Mouse (Mus musculus) heart, adult 2 months (tissue): ENCODE data around the gene Endov. TPM values are rescaled to one million over a fixed set of nuclear protein-coding genes. Genes with fewer than 3 reads are reported as not detected.

Experiments used
- DNase-seq, 2 experiments: peaks; one replicate each; pipeline ENCODE4 v3.0.0; 2021
- H3K27ac ChIP-seq: fragments of 200-600 bp; 2 replicates; pipeline ENCODE4 v1.8.1; 2022
- H3K27me3 ChIP-seq: fragments of 200-500 bp; 2 replicates; pipeline ENCODE4 v1.6.1; 2012; ENCODE audit warnings: mild to moderate bottlenecking, low read length, inconsistent platforms, mixed read lengths; ENCODE audit not compliant: control insufficient read depth, insufficient read depth
- H3K36me3 ChIP-seq: fragments of 200-500 bp; 2 replicates; pipeline ENCODE4 v1.6.1; 2012; ENCODE audit warnings: low read length, inconsistent platforms; ENCODE audit not compliant: control insufficient read depth, insufficient read depth
- H3K4me1 ChIP-seq: fragments of 200-500 bp; 2 replicates; pipeline ENCODE4 v1.6.1; 2011; ENCODE audit warnings: low read length; ENCODE audit not compliant: control insufficient read depth, insufficient read depth
- H3K4me3 ChIP-seq: fragments of 200-600 bp; 2 replicates; pipeline ENCODE4 v1.8.1; 2022
- H3K79me2 ChIP-seq: fragments of 200-500 bp; replicated peaks from 2 replicates; pipeline ENCODE4 v1.6.1; 2012; ENCODE audit warnings: mild to moderate bottlenecking, inconsistent platforms, low read length, moderate library complexity, mixed read lengths; ENCODE audit not compliant: control insufficient read depth, insufficient read depth
- H3K9ac ChIP-seq: fragments of 200-500 bp; 2 replicates; pipeline ENCODE4 v1.6.1; 2012; ENCODE audit warnings: low read depth, mild to moderate bottlenecking, control low read depth, inconsistent platforms, low read length, mixed read lengths
- CTCF ChIP-seq: fragments of 200-600 bp; IDR thresholded peaks from 2 replicates; pipeline ENCODE4 v1.8.1; 2022; ENCODE audit warnings: antibody characterized with exemption, mild to moderate bottlenecking, moderate library complexity
- EP300 ChIP-seq: fragments of 200-500 bp; IDR thresholded peaks from 2 replicates; pipeline ENCODE4 v1.6.1; 2011; ENCODE audit warnings: low read depth, low read length, control low read depth; ENCODE audit not compliant: insufficient read depth
- POLR2A ChIP-seq: fragments of 200-500 bp; IDR thresholded peaks from 2 replicates; pipeline ENCODE4 v1.6.1; 2011; ENCODE audit warnings: mild to moderate bottlenecking, low read depth, low read length, control low read depth; ENCODE audit not compliant: insufficient read depth
- WGBS: fragments of 180-500 bp; shearing (Covaris S2); methylation state at CpG from one replicate; pipeline ENCODE4 v1.1.7; 2018; 5-methylcytosine and 5-hydroxymethylcytosine counted together
- intact Hi-C: fragments of 180-260 bp; cut with DNase I; formaldehyde crosslinking; loops from one replicate; pipeline ENCODE4 v1.15.1; 2025
- polyA plus RNA-seq: library from polyadenylated mRNA; depleted of rRNA; stranded (reverse); fragments of >200 nt; gene quantifications from 2 replicates; pipeline ENCODE4 v1.2.3, GENCODE M21; 2012
- total RNA-seq, 2 experiments: library from RNA; stranded (reverse); gene quantifications; 2 replicates each; pipeline ENCODE4 v1.2.3; 2021

Endov gene
- total and polyA plus RNA-seq, 3 experiments = 6.9 to 7.3 (median 6.9) TPM

- peaks cover 31% of the 10 kb centered on the region for H3K27me3 ChIP-seq
- intact Hi-C loops = no loop called here
- H3K27ac ChIP-seq = no peak overlapping the region
- no peaks in the 10 kb centered on the region for H3K36me3 ChIP-seq
- peaks cover 4% of the 10 kb centered on the region for H3K4me1 ChIP-seq
- peak; percentile 45 to 46 for DNase-seq
- peak overlapping the region; percentile 62 for H3K9ac ChIP-seq
- H3K79me2 ChIP-seq = no peaks in the 10 kb centered on the region
- TF ChIP-seq POLR2A (no peak), EP300 (no peak), CTCF (no peak)
- peak overlapping the region; percentile 69 for H3K4me3 ChIP-seq
- 2% methylated on average over 46 of the region's 46 CpGs for WGBS
Measured at GRCm38 (mm10) chr11:119546496-119547182, 55.5 kb downstream of the Endov start.

- Histone ChIP-seq H3K4me1 (peaks cover 4% of the 10 kb centered on the region), H3K9ac (peak within 1 kb of the TSS; percentile 62), H3K27me3 (peaks cover 31% of the 10 kb centered on the region), H3K4me3 (peak within 1 kb of the TSS; percentile 69), H3K27ac (no peak within 1 kb of the TSS), H3K36me3 (no peaks in the 10 kb centered on the region), H3K79me2 (no peaks in the 10 kb centered on the region)
- intact Hi-C loops = no loop called here
- DNase-seq = peak; percentile 34 to 42
- WGBS = 1% methylated on average over 90 of the region's 90 CpGs
- no peak for TF ChIP-seq CTCF
- TF ChIP-seq POLR2A = no peak
- no peak for TF ChIP-seq EP300
Measured at GRCm38 (mm10) chr11:119547183-119547921, 56.2 kb downstream of the Endov start, which contains the start of gene Nptx1. TSS of gene Nptx1 (minus strand) at chr11:119547753.

GRCm38 (mm10) chr11:119547951-119548591, 56.9 kb downstream of the Endov start:
- 1% methylated on average over 39 of the region's 39 CpGs for WGBS
- no peak for DNase-seq

GRCm38 (mm10) chr11:119548741-119549370, 57.7 kb downstream of the Endov start:
- DNase-seq = no peak
- H3K36me3 ChIP-seq = no peaks in the 10 kb centered on the region
- peaks cover 4% of the 10 kb centered on the region for H3K4me1 ChIP-seq
- TF ChIP-seq CTCF (peak; percentile 30; the same call in 1 of the 2 replicates), POLR2A (no peak)
- no peak overlapping the region for H3K27ac ChIP-seq
- peak overlapping the region; percentile 23 for H3K4me3 ChIP-seq
- H3K79me2 ChIP-seq = no peaks in the 10 kb centered on the region
- intact Hi-C loops = no loop called here
- 1% methylated on average over 37 of the region's 37 CpGs for WGBS
- H3K27me3 ChIP-seq = peaks cover 31% of the 10 kb centered on the region
- no peak overlapping the region for H3K9ac ChIP-seq

More at GRCm38 (mm10) chr11:119547951-119548591, 56.9 kb downstream of the Endov start:
- TF ChIP-seq POLR2A (no peak), CTCF (no peak), EP300 (no peak)
- H3K27ac ChIP-seq = no peak overlapping the region
- H3K36me3 ChIP-seq = no peaks in the 10 kb centered on the region
- peak overlapping the region; percentile 62; the same call in 1 of the 2 replicates for H3K9ac ChIP-seq
- intact Hi-C loops = no loop called here
- H3K79me2 ChIP-seq = no peaks in the 10 kb centered on the region
- H3K27me3 ChIP-seq = peaks cover 31% of the 10 kb centered on the region
- peak overlapping the region; percentile 69 for H3K4me3 ChIP-seq
- peaks cover 4% of the 10 kb centered on the region for H3K4me1 ChIP-seq

GRCm38 (mm10) chr11:119549371-119549811, 58.2 kb downstream of the Endov start:
- intact Hi-C loops = no loop called here
- WGBS = under 1% methylated on average over 43 of the region's 43 CpGs
- peaks cover 31% of the 10 kb centered on the region for H3K27me3 ChIP-seq
- H3K79me2 ChIP-seq = no peaks in the 10 kb centered on the region
- no peaks in the 10 kb centered on the region for H3K36me3 ChIP-seq
- TF ChIP-seq EP300 (no peak), POLR2A (no peak), CTCF (no peak)
- peaks cover 4% of the 10 kb centered on the region for H3K4me1 ChIP-seq
- no peak overlapping the region for H3K27ac ChIP-seq
- no peak overlapping the region for H3K9ac ChIP-seq
- H3K4me3 ChIP-seq = peak overlapping the region; percentile 23
- no peak for DNase-seq
